Mouse (Mus musculus) stomach, postnatal 0 days (tissue): ENCODE measurements around the gene Insig1. TPM values are rescaled to one million over a fixed set of nuclear protein-coding genes. Genes with fewer than 3 reads are reported as not detected.

Source experiments
- ATAC-seq: fragments of 200-750 bp; cut with Nextera tagmentation; 2 replicates; pipeline ENCODE4 v1.8.0; 2017; ENCODE audit not compliant: low FRiP score, low TSS enrichment
- DNase-seq: peaks from one replicate; pipeline ENCODE4 v3.0.0-alpha.2; 2016; ENCODE audit warnings: low spot score
- H3K27ac ChIP-seq: fragments of 300-500 bp; sonication (generic); replicated peaks from 2 replicates; pipeline ENCODE4 v1.5.1; 2014; ENCODE audit warnings: mild to moderate bottlenecking, control low read depth
- H3K27me3 ChIP-seq: fragments of 300-500 bp; sonication (generic); 2 replicates; pipeline ENCODE4 v1.6.1; 2014; ENCODE audit warnings: low read length; ENCODE audit not compliant: control insufficient read depth, insufficient read depth
- H3K36me3 ChIP-seq: fragments of 300-500 bp; sonication (generic); 2 replicates; pipeline ENCODE4 v1.6.1; 2014; ENCODE audit warnings: low read length, mixed read lengths; ENCODE audit not compliant: control insufficient read depth, insufficient read depth
- H3K4me1 ChIP-seq: fragments of 300-500 bp; sonication (generic); replicated peaks from 2 replicates; pipeline ENCODE4 v1.6.1; 2014; ENCODE audit warnings: antibody characterized with exemption; ENCODE audit not compliant: control insufficient read depth, insufficient read depth
- H3K4me2 ChIP-seq: fragments of 300-500 bp; sonication (generic); replicated peaks from 2 replicates; pipeline ENCODE4 v1.6.1; 2014; ENCODE audit warnings: low read depth, mild to moderate bottlenecking, control low read depth, moderate library complexity
- H3K4me3 ChIP-seq: fragments of 300-500 bp; sonication (generic); 2 replicates; pipeline ENCODE4 v1.5.1; 2014; ENCODE audit warnings: low read depth, low read length, control low read depth
- H3K9ac ChIP-seq: fragments of 300-500 bp; sonication (generic); 2 replicates; pipeline ENCODE4 v1.6.1; 2014; ENCODE audit warnings: mild to moderate bottlenecking, low read length, control low read depth, mixed read lengths
- H3K9me3 ChIP-seq: fragments of 300-500 bp; sonication (generic); 2 replicates; pipeline ENCODE4 v1.6.1; 2016; ENCODE audit warnings: low read length; ENCODE audit not compliant: control insufficient read depth
- CTCF ChIP-seq: IDR thresholded peaks from 2 replicates; pipeline ENCODE4 v1.5.1; 2016; ENCODE audit warnings: antibody characterized with exemption, low read depth, mild to moderate bottlenecking, moderate library complexity
- EP300 ChIP-seq: optimal IDR thresholded peaks from 2 replicates; pipeline ENCODE3; 2016; ENCODE audit warnings: antibody characterized with exemption
- WGBS: fragments of 180-500 bp; shearing (Covaris S2); extraction: QIAGEN DNeasy Blood & Tissue Kit; methylation state at CpG from one replicate; pipeline ENCODE4 v1.1.7; 2014; 5-methylcytosine and 5-hydroxymethylcytosine counted together
- polyA plus RNA-seq: library from polyadenylated mRNA; unstranded; fragments of >200 nt; fragmentation: Nextera tagmentation; extraction: Ambion mirVana; gene quantifications from 2 replicates; pipeline ENCODE4 v1.2.1, GENCODE M21; 2015

Gene Insig1
- polyA plus RNA-seq, 1 experiment from 2014 or later = 67.7 TPM

DNA sequence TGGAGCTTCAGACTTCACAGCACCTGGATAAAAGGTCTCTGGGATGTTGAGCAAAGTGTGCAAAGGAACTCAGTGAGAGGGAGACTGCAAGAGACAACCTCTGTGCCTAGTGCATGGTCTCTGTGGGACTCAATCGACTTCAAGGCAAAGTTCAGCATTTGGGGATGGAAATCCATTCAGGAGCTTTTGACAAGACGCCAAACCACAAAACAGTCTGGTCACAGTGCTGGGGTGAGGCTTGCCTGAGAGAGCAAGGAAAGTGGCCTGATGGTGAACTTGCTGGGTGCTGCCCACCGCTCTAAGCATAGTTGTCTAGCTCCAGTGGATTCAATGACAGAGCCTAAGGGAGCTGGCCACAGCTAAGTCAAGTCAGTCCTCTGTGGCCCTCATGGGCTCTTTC is 30.4 kb upstream of the Insig1 start:
- 79% methylated on average over 3 of the region's 3 CpGs for WGBS
- DNase-seq = no peak
- no peak for ATAC-seq
- Histone ChIP-seq H3K27ac (no peak overlapping the region), H3K36me3 (no peaks in the 10 kb centered on the region), H3K4me2 (no peak overlapping the region), H3K4me1 (peaks cover 15% of the 10 kb centered on the region), H3K4me3 (no peak overlapping the region), H3K9me3 (no peaks in the 10 kb centered on the region), H3K27me3 (no peaks in the 10 kb centered on the region), H3K9ac (no peak overlapping the region)
- TF ChIP-seq EP300 (no peak), CTCF (no peak)

DNA sequence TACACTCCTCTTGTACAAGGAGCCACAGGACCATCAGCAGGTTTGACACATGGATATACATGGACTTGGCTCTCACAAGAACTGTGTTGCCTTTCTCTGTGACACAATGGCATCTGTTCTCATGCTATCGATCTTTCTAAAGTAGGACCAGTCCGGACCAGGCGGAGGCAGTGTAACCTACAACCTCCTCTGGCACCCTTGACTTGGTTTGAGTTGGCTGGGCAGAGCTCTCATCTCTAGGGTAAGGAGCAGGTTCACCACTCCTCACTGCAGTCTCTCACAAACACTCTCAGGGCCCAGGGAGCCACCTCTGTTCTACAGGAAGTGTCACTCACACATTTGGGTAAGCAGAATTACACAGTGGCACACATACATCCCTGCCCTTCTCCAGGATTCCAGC is 29.1 kb upstream of the Insig1 start:
- Histone ChIP-seq H3K4me2 (no peak overlapping the region), H3K27me3 (no peaks in the 10 kb centered on the region), H3K9ac (no peak overlapping the region), H3K27ac (no peak overlapping the region), H3K4me3 (no peak overlapping the region), H3K36me3 (no peaks in the 10 kb centered on the region), H3K4me1 (peaks cover 12% of the 10 kb centered on the region), H3K9me3 (no peaks in the 10 kb centered on the region)
- TF ChIP-seq CTCF (no peak), EP300 (no peak)
- no peak for DNase-seq
- WGBS = 95% methylated on average over 3 of the region's 3 CpGs
- no peak for ATAC-seq

DNA sequence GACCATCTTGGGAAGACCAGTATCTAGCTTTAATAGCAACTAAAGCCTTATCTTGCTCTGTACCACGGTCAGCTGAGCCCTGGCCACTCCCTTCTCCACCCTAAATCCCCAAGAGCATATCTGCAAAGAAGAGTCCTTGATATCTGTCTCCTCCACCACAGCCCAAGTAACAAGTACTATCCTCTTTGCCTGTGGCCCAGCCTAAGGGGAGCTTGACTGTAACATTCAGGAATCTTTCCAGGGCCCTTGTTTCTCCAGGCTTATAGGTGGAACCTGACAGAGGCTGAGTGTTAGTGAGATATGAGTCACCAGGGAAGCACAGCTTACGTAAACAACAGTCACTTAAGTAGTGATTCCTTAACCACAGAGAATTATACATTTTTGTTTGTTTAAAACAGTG is 28.4 kb upstream of the Insig1 start:
- no peak overlapping the region for H3K4me3 ChIP-seq
- ATAC-seq = peak; percentile 67
- H3K4me1 ChIP-seq = peaks cover 5% of the 10 kb centered on the region
- no peaks in the 10 kb centered on the region for H3K27me3 ChIP-seq
- WGBS = 21% methylated on average over 2 of the region's 2 CpGs
- H3K36me3 ChIP-seq = no peaks in the 10 kb centered on the region
- TF ChIP-seq EP300 = no peak
- no peak for TF ChIP-seq CTCF
- H3K4me2 ChIP-seq = no peak overlapping the region
- H3K9me3 ChIP-seq = no peaks in the 10 kb centered on the region
- no peak for DNase-seq
- H3K9ac ChIP-seq = no peak overlapping the region
- no peak overlapping the region for H3K27ac ChIP-seq

DNA sequence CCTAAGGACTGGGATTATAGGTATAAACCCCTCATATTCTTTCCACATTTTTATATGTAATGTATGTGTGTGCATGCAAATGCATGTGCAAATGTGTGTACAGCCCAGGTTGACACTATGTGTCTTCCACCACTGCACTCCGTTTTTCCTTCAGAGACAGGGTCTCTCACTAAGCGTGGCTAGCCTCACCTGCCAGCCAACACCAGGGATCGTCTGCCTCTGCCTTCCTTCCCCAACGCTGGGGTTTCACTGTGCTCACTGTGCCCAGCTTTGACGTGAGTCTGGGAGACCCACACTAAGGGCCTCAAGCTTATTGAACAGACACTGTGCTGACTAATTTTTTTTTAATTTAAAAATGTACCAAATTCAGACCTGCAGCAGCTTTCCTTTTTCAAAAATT is 27.8 kb upstream of the Insig1 start:
- no peaks in the 10 kb centered on the region for H3K9me3 ChIP-seq

DNA sequence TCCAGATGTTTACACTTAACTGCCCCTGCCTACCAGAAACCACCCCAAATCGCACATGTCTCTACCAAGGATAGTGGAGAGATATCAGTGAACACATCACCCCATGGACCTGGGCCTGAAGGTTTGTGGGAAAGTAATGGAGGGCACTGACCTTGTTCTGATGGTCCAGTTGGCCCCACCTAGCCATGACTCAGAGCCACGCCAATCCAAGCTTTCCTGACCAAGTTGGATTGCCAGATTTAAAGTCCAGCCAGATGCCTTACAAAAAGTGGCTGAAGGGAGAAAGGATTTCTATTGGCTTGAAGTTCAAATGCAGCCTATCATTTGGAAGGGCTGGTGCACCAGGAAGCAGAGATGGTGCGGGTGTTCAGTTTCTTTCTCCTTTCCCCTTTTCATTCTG is 24.2 kb upstream of the Insig1 start:
- no peak overlapping the region for H3K27ac ChIP-seq
- no peak overlapping the region for H3K9ac ChIP-seq
- no peak overlapping the region for H3K4me2 ChIP-seq
- TF ChIP-seq EP300 (no peak), CTCF (no peak)
- no peaks in the 10 kb centered on the region; the same call in 1 of the 2 replicates for H3K36me3 ChIP-seq
- no peaks in the 10 kb centered on the region for H3K4me1 ChIP-seq
- no peaks in the 10 kb centered on the region for H3K27me3 ChIP-seq
- no peak for ATAC-seq
- peak; percentile 12 for DNase-seq
- H3K9me3 ChIP-seq = no peaks in the 10 kb centered on the region
- WGBS = 80% methylated on average over 3 of the region's 3 CpGs
- H3K4me3 ChIP-seq = no peak overlapping the region

More for the DNA sequence above, 27.8 kb upstream of the Insig1 start:
- Histone ChIP-seq H3K4me1 (peaks cover 2% of the 10 kb centered on the region; the same call in 1 of the 2 replicates), H3K27ac (no peak overlapping the region), H3K4me2 (no peak overlapping the region), H3K36me3 (no peaks in the 10 kb centered on the region), H3K9ac (no peak overlapping the region), H3K4me3 (no peak overlapping the region), H3K27me3 (no peaks in the 10 kb centered on the region)
- no peak for TF ChIP-seq EP300
- no peak for TF ChIP-seq CTCF
- 68% methylated on average over 5 of the region's 5 CpGs for WGBS
- DNase-seq = no peak
- no peak for ATAC-seq

DNA sequence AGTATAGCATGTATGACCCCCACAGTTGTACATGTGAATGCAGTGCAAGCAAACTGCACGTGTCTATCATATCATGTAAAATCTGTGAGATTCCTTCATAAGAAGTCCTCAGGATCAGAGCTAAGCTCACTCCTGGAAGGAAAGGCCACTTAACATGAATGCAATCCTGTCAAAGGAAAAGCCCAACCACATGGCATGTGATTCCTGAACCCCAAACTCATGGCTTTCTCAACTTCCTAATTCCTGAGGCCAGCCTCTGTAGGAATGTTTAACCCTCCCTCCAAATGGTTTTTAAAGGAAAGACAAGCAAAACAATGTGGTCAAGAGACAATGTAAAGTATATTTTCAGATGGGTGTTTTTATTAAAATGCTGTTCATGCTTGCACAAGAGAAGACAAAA is 23.2 kb upstream of the Insig1 start:
- no peak overlapping the region for H3K4me3 ChIP-seq
- WGBS = 76% methylated on average over 1 of the region's 1 CpGs
- ATAC-seq (no peak), DNase-seq (peak; percentile 5)
- H3K27ac ChIP-seq = no peak overlapping the region
- H3K4me2 ChIP-seq = no peak overlapping the region
- no peaks in the 10 kb centered on the region; the same call in 1 of the 2 replicates for H3K36me3 ChIP-seq
- H3K9ac ChIP-seq = no peak overlapping the region
- TF ChIP-seq EP300 (no peak), CTCF (no peak)
- H3K27me3 ChIP-seq = no peaks in the 10 kb centered on the region
- no peaks in the 10 kb centered on the region for H3K4me1 ChIP-seq
- H3K9me3 ChIP-seq = no peaks in the 10 kb centered on the region
